Mouse (Mus musculus): ENCODE results near the gene Mcrip2.
"Not testable (repeated sequence)": the region's sequence is repeated elsewhere in the genome, so short reads cannot be mapped to it uniquely, and the experiment has no call there.

Mcrip2 gene

DNA sequence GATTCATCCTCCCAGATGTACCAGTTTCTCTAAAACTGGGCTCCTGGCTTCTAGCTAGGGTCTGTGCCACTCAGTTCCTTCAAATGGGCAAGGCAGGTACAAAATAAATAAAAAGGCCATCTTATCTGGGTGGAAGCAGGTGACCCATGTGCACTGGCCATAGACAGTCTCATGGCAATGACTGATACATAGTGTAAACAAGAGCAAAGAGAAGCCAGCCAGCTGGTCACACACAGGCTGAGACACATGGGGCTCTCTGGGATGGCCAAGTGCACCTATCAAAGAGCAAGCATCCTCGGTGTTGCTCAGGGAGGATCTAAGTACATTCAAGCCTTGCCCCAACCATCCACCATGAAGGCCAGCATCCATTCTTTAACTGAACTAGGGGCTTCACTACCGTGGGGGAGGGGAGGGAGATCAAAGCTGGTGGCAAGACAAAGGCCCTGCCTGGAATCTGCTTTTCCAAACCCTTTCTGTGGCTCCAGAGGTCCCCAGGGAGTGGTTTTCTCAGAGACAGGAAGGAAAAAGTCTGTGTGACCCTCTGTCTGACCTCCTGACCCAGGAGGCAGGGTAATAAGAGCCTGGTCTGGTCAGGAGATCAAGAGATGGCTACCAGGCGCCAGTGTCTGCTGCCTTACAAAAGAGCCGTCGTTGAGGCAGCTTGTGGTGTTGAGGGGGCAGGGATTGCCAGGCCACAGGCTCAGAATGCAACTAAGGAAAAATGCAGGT is 12.5 kb upstream of the Mcrip2 start:
- DNase-seq (ENCODE audit: low spot score) = no peak

DNA sequence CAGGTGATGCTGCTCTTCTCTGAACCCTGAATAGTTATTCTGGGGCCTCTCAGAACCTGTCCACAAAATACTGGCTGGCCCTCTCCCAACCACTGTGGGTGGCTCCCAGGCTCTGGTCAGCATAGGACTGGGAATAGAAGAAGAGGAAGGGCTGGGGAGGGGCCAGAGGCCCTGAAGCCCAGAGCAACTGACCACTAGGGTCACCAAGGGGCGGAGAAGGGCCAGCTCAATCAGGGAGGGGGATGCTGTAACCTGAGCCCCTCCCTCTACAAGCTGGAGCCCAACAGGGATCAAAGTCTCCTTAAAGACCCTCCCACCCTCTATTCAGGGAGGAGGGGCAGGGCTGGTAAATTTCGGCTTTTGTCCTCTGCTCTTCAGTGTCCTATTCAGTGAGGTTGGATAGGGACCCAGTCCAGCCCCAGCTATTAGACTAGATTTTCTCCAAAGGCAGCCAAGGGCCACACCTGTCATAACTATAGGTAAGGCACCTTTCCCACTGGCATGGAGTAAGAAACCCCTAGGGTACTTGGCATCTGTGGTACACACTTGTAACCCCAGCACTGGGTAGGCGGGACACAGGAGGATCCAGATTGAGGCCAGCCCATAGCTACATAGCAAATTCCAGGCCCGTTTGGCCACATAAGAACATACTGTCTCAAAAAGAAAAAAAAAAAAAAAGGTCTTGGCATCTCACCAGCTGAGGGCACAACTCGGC is 11.8 kb upstream of the Mcrip2 start, which contains the start of gene Wfikkn1:
Wfikkn1 (minus strand) TSS at position 663 of the 715 bp plus-strand sequence.
- DNase-seq (ENCODE audit: low spot score) = no peak

GRCm38 (mm10) chr17:25879750-25880149 is 11.2 kb upstream of the Mcrip2 start:
- no peak for DNase-seq (ENCODE audit: low spot score)

GRCm38 (mm10) chr17:25879261-25879660 is 10.7 kb upstream of the Mcrip2 start:
- no peak for DNase-seq (ENCODE audit: low spot score)

DNA sequence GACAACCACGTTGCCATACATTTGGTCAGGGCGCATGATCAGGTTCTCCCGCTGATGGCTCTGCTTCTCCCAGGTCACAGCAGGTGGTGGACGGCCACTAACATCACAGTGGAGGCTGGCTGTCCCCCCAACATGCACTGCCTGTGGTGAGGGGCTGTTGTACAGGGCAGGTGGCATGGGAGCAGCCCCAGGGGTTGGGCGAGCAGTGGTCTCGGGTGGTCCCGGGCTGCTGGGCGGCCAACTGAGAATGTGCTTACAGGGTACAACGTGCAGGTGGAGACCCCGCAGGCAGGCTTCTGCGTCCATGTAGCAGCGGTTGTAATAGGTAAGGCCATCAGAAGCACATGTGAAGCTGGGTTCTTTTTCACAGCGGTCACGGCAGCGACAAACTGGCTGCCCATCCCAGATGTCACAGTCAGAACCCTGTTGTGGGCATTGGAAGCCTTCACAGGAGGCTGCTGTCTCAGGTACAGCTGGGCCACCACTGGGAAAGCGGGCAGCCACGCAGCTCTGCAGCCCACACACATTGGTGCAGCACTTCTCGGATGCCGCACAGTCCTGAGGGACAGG is 10.1 kb upstream of the Mcrip2 start:
- no peak for DNase-seq (ENCODE audit: low spot score)

DNA sequence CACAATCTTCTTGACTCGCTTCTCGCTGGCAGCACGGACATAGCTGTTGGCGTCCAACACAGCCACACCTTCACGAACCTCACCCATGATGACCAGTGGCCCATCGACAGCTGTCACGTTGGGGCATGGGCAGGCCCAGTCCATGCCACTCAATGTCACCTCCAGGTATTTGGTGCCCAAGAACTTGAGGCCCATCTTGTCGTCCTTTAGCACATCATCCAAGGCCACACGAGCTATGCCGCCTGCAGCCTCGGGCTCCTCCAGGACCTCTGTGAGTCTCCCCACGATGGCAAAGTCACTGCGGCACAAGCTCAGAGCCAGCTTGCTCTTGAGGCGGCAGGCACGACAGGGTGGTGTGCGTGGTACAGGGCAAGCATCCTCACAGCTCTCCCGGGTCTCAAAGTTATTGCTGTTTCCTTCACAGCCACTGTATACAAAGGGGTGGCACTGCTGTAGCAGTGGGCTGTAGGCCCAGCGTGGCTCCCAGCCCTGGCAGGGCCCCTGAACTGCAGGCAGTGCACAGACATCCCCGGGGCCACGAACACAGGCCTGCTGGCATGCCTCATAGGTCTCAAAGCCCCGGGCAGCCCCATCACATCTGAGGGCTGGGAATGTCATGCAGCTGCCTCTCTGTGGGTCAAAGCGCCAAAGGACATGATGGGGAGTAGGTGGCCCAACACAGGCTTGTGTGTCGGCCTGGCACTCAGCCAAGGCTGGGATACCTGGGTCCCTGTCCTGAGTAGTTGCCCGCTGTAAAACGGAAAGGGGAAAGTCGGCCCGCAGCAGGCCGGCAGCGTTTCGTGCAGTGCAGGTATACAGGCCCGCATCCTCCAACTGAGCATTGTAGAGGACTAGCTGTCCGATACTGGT is 9.4 kb upstream of the Mcrip2 start:
- DNase-seq (ENCODE audit: low spot score) = no peak

DNA sequence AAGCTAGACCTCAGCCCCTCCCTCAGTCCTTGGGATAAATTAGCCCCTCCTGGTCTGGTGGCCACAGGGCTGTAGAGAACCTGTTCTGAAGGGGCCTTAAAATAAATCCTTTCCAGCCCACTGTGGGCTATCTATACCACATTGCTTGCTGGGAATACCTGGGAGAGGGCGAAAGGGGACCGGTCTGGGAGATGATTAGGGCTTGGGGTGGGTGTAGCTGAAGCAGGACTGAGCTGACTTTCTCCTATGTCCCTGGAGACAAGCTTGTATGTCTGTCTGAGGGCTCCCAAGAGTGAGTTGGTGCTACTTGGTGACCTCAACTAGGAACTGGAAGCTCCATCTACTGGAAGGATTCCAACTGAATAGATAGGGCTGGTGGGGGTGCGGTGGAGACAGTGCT is 8.5 kb upstream of the Mcrip2 start:
- DNase-seq (ENCODE audit: low spot score) = no peak

DNA sequence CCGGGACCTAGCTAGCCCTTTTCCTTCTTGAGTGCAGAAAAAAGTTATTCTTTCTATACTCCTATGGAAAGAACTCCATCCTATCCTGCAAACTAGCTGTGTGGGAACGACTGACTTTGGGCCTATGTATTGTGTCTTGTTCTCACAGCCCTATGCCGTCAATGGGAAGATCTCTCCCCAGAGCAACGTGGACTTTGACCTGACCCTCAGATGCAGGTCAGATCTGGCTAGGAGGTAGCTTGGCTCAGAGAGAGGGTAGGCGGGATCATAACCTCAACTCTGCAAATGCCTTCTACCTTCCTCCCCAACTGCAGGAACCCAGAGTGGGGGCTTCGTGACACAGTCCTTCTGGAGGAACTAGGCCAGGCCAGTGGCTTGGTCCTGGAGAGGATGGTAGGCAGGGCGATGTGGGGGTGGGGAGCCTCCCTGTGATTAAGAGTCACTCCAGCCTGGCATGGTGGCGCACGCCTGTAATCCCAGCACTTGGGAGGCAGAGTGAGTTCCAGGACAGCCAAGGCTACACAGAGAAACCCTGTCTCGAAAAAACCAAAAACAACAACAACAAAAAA is 7.9 kb upstream of the Mcrip2 start:
- no peak for DNase-seq (ENCODE audit: low spot score)

DNA sequence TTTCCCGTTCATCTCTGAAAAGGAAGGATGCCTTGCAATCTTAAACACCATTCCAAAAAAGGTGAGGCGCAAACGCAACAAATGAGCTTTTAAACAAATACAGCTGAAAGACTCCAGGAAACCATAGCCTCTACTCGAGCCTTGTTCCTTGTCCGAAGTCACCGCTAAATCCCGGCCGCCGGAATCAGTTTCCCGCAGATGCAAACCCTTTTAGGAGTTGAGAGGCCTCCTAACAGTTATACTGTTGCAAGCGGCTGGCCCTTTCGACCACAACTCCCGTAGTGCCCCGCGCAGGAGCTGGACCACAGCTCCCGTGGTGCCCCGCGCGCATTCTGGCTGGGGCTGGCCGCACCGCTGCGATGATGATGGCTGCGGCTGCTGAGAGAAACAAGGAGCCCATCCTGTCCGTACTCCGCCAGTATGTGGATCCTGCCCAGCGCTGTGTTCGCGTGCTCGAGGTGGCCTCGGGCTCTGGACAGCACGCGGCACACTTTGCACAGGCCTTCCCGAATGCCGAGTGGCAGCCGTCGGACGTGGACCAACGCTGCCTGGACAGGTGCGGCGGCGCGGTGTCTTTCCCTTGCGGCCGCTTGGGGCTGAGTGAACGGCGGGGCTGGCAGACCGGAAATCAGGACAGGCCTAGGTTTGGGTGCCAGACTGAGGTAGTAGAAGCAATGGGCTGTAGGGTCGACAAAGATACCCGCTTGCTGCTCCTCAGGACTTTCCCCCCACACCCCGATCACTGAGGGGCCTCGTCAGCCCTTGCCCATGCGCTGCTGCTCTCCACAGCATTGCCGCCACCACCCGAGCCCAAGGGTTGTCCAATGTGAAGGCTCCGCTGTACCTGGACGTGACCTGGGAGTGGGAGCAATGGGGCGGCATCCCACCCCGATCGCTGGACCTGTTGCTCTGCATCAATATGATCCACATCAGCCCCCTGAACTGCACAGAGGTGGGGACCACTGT is 6.9 kb upstream of the Mcrip2 start:
- peak; percentile 85 for DNase-seq (ENCODE audit: low spot score)

- DNase-seq (ENCODE audit: low spot score) = peak; percentile 94
Measured at GRCm38 (mm10) chr17:25874721-25875170, 6.2 kb upstream of the Mcrip2 start, which contains the start of gene Mettl26. Gene Mettl26, plus strand, starts transcription at chr17:25875074.

- DNase-seq (ENCODE audit: low spot score) = no peak
Measured at GRCm38 (mm10) chr17:25874148-25874720, 5.7 kb upstream of the Mcrip2 start.

DNA sequence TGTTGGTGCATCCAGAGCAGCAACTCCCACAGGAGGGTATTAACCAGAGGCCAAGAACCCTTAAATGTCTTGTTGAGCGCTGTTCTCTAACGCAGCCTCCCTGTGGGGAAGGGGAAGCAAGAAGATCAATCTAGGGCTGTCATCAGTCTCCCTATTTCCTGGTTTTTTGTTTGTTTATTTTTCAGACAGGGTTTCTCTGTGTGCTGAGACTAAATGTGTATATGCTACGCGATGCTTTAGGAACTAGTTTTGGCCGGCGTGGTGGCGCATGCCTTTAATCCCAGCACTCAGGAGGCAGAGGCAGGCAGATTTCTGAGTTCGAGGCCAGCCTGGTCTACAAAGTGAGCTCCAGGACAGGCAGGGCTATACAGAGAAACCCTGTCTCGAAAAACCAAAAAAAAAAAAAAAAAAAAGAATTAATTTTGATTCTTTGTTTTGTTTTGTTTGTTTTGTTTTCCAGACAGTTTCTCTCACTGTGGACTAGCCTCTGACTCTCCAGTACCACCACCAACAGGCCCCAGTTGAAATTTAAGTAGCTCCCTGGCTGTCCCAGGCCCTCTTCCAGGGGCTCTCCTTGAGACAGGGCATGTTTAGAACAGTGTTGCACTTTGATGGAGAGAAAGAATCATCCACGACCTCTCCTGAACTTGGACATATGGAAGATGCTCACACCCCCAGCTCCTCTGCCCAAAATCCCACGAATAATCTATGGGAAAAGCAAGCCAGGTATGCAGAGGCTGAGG is 5.0 kb upstream of the Mcrip2 start:
- no peak for DNase-seq (ENCODE audit: low spot score)

- no peak for DNase-seq (ENCODE audit: low spot score)
Measured at GRCm38 (mm10) chr17:25872676-25873075, 4.1 kb upstream of the Mcrip2 start.

- DNase-seq (ENCODE audit: low spot score) = not testable (repeated sequence)
Measured at GRCm38 (mm10) chr17:25871566-25871965, 3.0 kb upstream of the Mcrip2 start.

DNA sequence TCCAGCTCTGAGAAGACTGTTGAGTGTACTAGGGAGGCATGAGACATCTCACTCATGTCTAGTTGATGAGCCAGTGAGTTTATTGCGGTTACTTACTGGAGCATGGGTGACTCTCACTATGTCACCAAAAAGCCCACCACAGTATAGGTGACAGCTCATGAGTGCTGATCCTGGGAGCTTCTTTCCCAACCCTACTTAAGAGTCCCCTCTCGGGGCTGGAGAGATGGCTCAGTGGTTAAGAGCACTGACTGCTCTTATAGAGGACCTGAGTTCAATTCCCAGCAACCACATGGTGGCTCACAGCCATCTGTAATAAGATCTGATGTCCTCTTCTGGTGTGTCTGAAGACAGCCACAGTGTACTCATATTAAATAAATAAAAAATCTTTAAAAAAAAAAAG is 1.4 kb upstream of the Mcrip2 start:
- no peak for DNase-seq (ENCODE audit: low spot score)

DNA sequence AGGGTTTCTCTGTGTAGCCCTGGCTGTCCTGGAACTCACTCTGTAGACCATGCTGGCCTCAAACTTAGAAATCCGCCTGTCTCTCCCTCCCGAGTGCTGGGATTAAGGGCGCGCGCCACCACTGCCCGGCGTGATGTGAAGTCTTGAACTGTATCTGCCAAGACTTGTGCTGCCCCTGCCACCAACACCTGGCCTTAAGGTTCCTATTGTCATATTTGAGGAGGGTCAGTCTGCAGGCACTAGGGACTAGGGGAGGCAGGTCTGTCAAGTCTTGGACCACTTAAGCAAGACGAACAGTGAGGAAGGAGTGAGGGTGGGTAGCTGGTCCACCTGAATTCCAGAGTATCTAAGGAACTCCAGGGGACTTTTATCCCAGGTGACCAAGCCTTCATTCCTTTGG is 934 bp upstream of the Mcrip2 start:
- DNase-seq (ENCODE audit: low spot score) = no peak

DNA sequence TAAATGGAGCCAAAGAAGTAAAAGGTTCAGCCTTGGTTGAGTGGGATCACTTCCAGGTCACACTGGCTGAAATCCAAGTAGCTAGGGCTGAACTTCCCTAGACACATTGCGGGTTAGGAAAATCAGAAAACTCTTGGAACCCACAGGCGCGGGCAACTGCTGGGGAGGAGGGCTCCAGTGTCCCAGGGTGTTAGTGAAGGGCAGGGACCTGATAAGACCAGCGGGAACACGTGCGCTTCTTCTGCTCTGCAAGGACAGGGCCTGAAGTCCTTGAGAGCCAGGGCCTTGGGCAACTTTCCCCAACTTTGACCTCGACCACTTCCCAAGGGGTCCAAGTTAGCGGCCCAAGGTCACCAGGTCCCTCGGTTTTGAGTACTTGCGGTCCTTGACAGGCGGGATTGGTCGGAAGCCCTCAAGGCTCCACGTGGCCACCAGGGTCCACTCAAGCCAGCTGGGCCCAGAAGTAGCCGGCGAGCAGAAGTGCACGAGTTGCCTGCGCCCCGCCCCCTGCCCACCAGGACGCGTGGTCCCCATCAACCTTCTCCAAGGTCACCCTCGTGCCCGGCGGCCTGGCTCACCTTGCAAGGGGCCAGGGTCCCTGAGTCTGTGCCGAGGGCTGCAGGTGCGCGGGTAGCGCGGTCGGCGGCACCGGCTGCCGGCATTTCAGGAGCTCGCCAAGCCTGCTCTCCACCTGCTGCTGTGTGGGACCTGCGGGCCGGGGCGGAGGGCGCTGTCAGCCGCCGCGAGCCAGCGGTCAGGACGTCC is 546 bp downstream of the Mcrip2 start:
- no peak for DNase-seq (ENCODE audit: low spot score)

- no peak for DNase-seq (ENCODE audit: low spot score)
Measured at GRCm38 (mm10) chr17:25867509-25867835, 1.1 kb downstream of the Mcrip2 start.

- DNase-seq (ENCODE audit: low spot score) = no peak
Measured at GRCm38 (mm10) chr17:25866172-25866571, 2.4 kb downstream of the Mcrip2 start.

Measured in left cerebral cortex, adult 11 months (tissue).